Mouse (Mus musculus) forebrain, embryonic 13.5 days (tissue): ENCODE measurements around the gene Prkar2b. TPM values are rescaled to one million over a fixed set of nuclear protein-coding genes. Genes with fewer than 3 reads are reported as not detected.

Experiments
- ATAC-seq: fragments of 200-750 bp; cut with Nextera tagmentation; 2 replicates; pipeline ENCODE4 v1.8.0; 2017
- H3K27ac ChIP-seq: fragments of 300-500 bp; sonication (generic); 2 replicates; pipeline ENCODE4 v1.5.1; 2015; ENCODE audit warnings: inconsistent platforms, mild to moderate bottlenecking, moderate library complexity
- H3K27me3 ChIP-seq: fragments of 300-500 bp; sonication (generic); 2 replicates; pipeline ENCODE4 v1.6.1; 2015; ENCODE audit warnings: mild to moderate bottlenecking, inconsistent platforms
- H3K36me3 ChIP-seq: fragments of 300-500 bp; sonication (generic); 2 replicates; pipeline ENCODE4 v1.6.1; 2015; ENCODE audit warnings: mild to moderate bottlenecking, inconsistent platforms; ENCODE audit not compliant: poor library complexity, severe bottlenecking
- H3K4me1 ChIP-seq: fragments of 300-500 bp; sonication (generic); 2 replicates; pipeline ENCODE4 v1.6.1; 2015; ENCODE audit warnings: inconsistent platforms
- H3K4me2 ChIP-seq: fragments of 300-500 bp; sonication (generic); 2 replicates; pipeline ENCODE4 v1.6.1; 2015; ENCODE audit warnings: inconsistent platforms, mild to moderate bottlenecking, moderate library complexity
- H3K4me3 ChIP-seq: fragments of 300-500 bp; sonication (generic); 2 replicates; pipeline ENCODE4 v1.5.1; 2015; ENCODE audit warnings: mild to moderate bottlenecking, inconsistent platforms
- H3K9ac ChIP-seq: fragments of 300-500 bp; sonication (generic); 2 replicates; pipeline ENCODE4 v1.6.1; 2015; ENCODE audit warnings: mild to moderate bottlenecking, inconsistent platforms
- H3K9me3 ChIP-seq: fragments of 300-500 bp; sonication (generic); replicated peaks from 2 replicates; pipeline ENCODE4 v1.6.1; 2016; ENCODE audit warnings: inconsistent platforms
- WGBS: fragments of 180-500 bp; shearing (Covaris S2); methylation state at CpG from one replicate; pipeline ENCODE4 v1.1.7; 2015; 5-methylcytosine and 5-hydroxymethylcytosine counted together
- polyA plus RNA-seq: library from polyadenylated mRNA; unstranded; fragments of >200 nt; fragmentation: Nextera tagmentation; extraction: Ambion mirVana; gene quantifications from 2 replicates; pipeline ENCODE4 v1.2.1, GENCODE M21; 2015

Prkar2b gene
- polyA plus RNA-seq, 1 experiment from 2014 or later, result 65.4 TPM

GRCm38 (mm10) chr12:32006391-32006929, 54.6 kb downstream of the Prkar2b start:
- Histone ChIP-seq H3K27ac (no peak overlapping the region), H3K4me1 (no peaks in the 10 kb centered on the region), H3K27me3 (no peaks in the 10 kb centered on the region), H3K36me3 (0 out of 2 replicates have a peak, but pooled peaks cover 4% of the 10 kb centered on the region), H3K9me3 (no peaks in the 10 kb centered on the region; the same call in 1 of the 2 replicates), H3K4me3 (no peak overlapping the region), H3K9ac (no peak overlapping the region), H3K4me2 (no peak overlapping the region)
- 94% methylated on average over 10 of the region's 10 CpGs for WGBS
- ATAC-seq, result no peak

GRCm38 (mm10) chr12:32000464-32000863, 60.6 kb downstream of the Prkar2b start:
- H3K4me1 ChIP-seq, result peaks cover 15% of the 10 kb centered on the region; the same call in 1 of the 2 replicates
- no peak overlapping the region for H3K4me3 ChIP-seq
- no peak for ATAC-seq
- no peaks in the 10 kb centered on the region for H3K36me3 ChIP-seq
- WGBS, result 89% methylated on average over 7 of the region's 7 CpGs
- H3K27ac ChIP-seq, result no peak overlapping the region
- no peak overlapping the region for H3K9ac ChIP-seq
- H3K4me2 ChIP-seq, result no peak overlapping the region
- no peaks in the 10 kb centered on the region; the same call in 1 of the 2 replicates for H3K9me3 ChIP-seq
- no peaks in the 10 kb centered on the region for H3K27me3 ChIP-seq

- ATAC-seq, result peak; percentile 75; the same call in 1 of the 2 replicates
- no peak overlapping the region for H3K9ac ChIP-seq
- H3K36me3 ChIP-seq, result no peaks in the 10 kb centered on the region
- H3K27ac ChIP-seq, result no peak overlapping the region
- no peak overlapping the region for H3K4me3 ChIP-seq
- WGBS, result 85% methylated on average over 5 of the region's 5 CpGs
- H3K4me1 ChIP-seq, result peaks cover 15% of the 10 kb centered on the region; the same call in 1 of the 2 replicates
- no peaks in the 10 kb centered on the region for H3K27me3 ChIP-seq
- H3K4me2 ChIP-seq, result no peak overlapping the region
- H3K9me3 ChIP-seq, result no peaks in the 10 kb centered on the region
Observed at GRCm38 (mm10) chr12:31998706-31999105, 62.4 kb downstream of the Prkar2b start.

- H3K27me3 ChIP-seq, result no peaks in the 10 kb centered on the region
- no peak overlapping the region for H3K4me3 ChIP-seq
- 67% methylated on average over 3 of the region's 3 CpGs for WGBS
- H3K9me3 ChIP-seq, result no peaks in the 10 kb centered on the region
- ATAC-seq, result no peak
- H3K4me2 ChIP-seq, result no peak overlapping the region
- peaks cover 4% of the 10 kb centered on the region; the same call in 1 of the 2 replicates for H3K36me3 ChIP-seq
- H3K9ac ChIP-seq, result no peak overlapping the region
- no peak overlapping the region for H3K27ac ChIP-seq
- peaks cover 15% of the 10 kb centered on the region; the same call in 1 of the 2 replicates for H3K4me1 ChIP-seq
Observed at GRCm38 (mm10) chr12:31997328-31997878, 63.7 kb downstream of the Prkar2b start.

GRCm38 (mm10) chr12:31996877-31997276, 64.2 kb downstream of the Prkar2b start:
- peaks cover 6% of the 10 kb centered on the region; the same call in 1 of the 2 replicates for H3K36me3 ChIP-seq
- H3K4me1 ChIP-seq, result peaks cover 15% of the 10 kb centered on the region; the same call in 1 of the 2 replicates
- 84% methylated on average over 5 of the region's 5 CpGs for WGBS
- H3K27ac ChIP-seq, result no peak overlapping the region
- H3K4me3 ChIP-seq, result no peak overlapping the region
- no peaks in the 10 kb centered on the region for H3K27me3 ChIP-seq
- no peaks in the 10 kb centered on the region for H3K9me3 ChIP-seq
- H3K4me2 ChIP-seq, result no peak overlapping the region
- ATAC-seq, result no peak
- H3K9ac ChIP-seq, result no peak overlapping the region

GRCm38 (mm10) chr12:31990575-31990974, 70.5 kb downstream of the Prkar2b start:
- Histone ChIP-seq H3K27ac (no peak overlapping the region), H3K9me3 (no peaks in the 10 kb centered on the region), H3K36me3 (peaks cover 17% of the 10 kb centered on the region; the same call in 1 of the 2 replicates), H3K27me3 (no peaks in the 10 kb centered on the region), H3K4me3 (no peak overlapping the region), H3K4me2 (no peak overlapping the region), H3K4me1 (no peaks in the 10 kb centered on the region), H3K9ac (no peak overlapping the region)
- 88% methylated on average over 4 of the region's 4 CpGs for WGBS
- no peak for ATAC-seq

GRCm38 (mm10) chr12:31989726-31990125, 71.4 kb downstream of the Prkar2b start:
- Histone ChIP-seq H3K4me1 (peaks cover 6% of the 10 kb centered on the region), H3K4me3 (no peak overlapping the region), H3K9me3 (no peaks in the 10 kb centered on the region), H3K9ac (no peak overlapping the region), H3K27me3 (no peaks in the 10 kb centered on the region), H3K4me2 (no peak overlapping the region), H3K36me3 (peaks cover 17% of the 10 kb centered on the region; the same call in 1 of the 2 replicates), H3K27ac (no peak overlapping the region)
- no peak for ATAC-seq

- no peak overlapping the region for H3K4me3 ChIP-seq
- H3K9me3 ChIP-seq, result no peaks in the 10 kb centered on the region
- H3K36me3 ChIP-seq, result peaks cover 11% of the 10 kb centered on the region; the same call in 1 of the 2 replicates
- 89% methylated on average over 2 of the region's 2 CpGs for WGBS
- no peaks in the 10 kb centered on the region for H3K27me3 ChIP-seq
- no peak overlapping the region for H3K4me2 ChIP-seq
- ATAC-seq, result no peak
- peaks cover 21% of the 10 kb centered on the region for H3K4me1 ChIP-seq
- H3K9ac ChIP-seq, result no peak overlapping the region
- H3K27ac ChIP-seq, result no peak overlapping the region
Observed at GRCm38 (mm10) chr12:31986463-31986862, 74.6 kb downstream of the Prkar2b start.

- Histone ChIP-seq H3K36me3 (peaks cover 11% of the 10 kb centered on the region; the same call in 1 of the 2 replicates), H3K4me3 (no peak overlapping the region), H3K4me1 (peaks cover 21% of the 10 kb centered on the region), H3K9me3 (no peaks in the 10 kb centered on the region), H3K27ac (no peak overlapping the region), H3K4me2 (no peak overlapping the region), H3K9ac (no peak overlapping the region), H3K27me3 (no peaks in the 10 kb centered on the region)
- no peak for ATAC-seq
- WGBS, result 86% methylated on average over 6 of the region's 6 CpGs
Observed at GRCm38 (mm10) chr12:31985738-31986137, 75.4 kb downstream of the Prkar2b start.

GRCm38 (mm10) chr12:31984664-31985063, 76.4 kb downstream of the Prkar2b start:
- no peak overlapping the region for H3K4me2 ChIP-seq
- 69% methylated on average over 12 of the region's 12 CpGs for WGBS
- H3K36me3 ChIP-seq, result 0 out of 2 replicates have a peak, but pooled peaks cover 11% of the 10 kb centered on the region
- H3K27me3 ChIP-seq, result no peaks in the 10 kb centered on the region
- no peak overlapping the region for H3K9ac ChIP-seq
- H3K4me1 ChIP-seq, result peaks cover 21% of the 10 kb centered on the region
- ATAC-seq, result no peak
- peak overlapping the region; percentile 62; the same call in 1 of the 2 replicates for H3K27ac ChIP-seq
- no peaks in the 10 kb centered on the region for H3K9me3 ChIP-seq
- H3K4me3 ChIP-seq, result no peak overlapping the region

GRCm38 (mm10) chr12:31984206-31984605, 76.9 kb downstream of the Prkar2b start:
- H3K4me3 ChIP-seq, result no peak overlapping the region
- no peak overlapping the region for H3K9ac ChIP-seq
- H3K9me3 ChIP-seq, result no peaks in the 10 kb centered on the region
- H3K27ac ChIP-seq, result peak overlapping the region; percentile 62
- peaks cover 21% of the 10 kb centered on the region for H3K4me1 ChIP-seq
- 33% methylated on average over 2 of the region's 2 CpGs for WGBS
- H3K27me3 ChIP-seq, result no peaks in the 10 kb centered on the region
- H3K4me2 ChIP-seq, result no peak overlapping the region
- H3K36me3 ChIP-seq, result 0 out of 2 replicates have a peak, but pooled peaks cover 11% of the 10 kb centered on the region
- peak; percentile 53 for ATAC-seq

- H3K4me3 ChIP-seq, result no peak overlapping the region
- H3K9ac ChIP-seq, result no peak overlapping the region
- H3K36me3 ChIP-seq, result 0 out of 2 replicates have a peak, but pooled peaks cover 11% of the 10 kb centered on the region
- no peaks in the 10 kb centered on the region for H3K27me3 ChIP-seq
- peaks cover 21% of the 10 kb centered on the region for H3K4me1 ChIP-seq
- no peaks in the 10 kb centered on the region for H3K9me3 ChIP-seq
- peak; percentile 72 for ATAC-seq
- 43% methylated on average over 6 of the region's 6 CpGs for WGBS
- H3K4me2 ChIP-seq, result no peak overlapping the region
- H3K27ac ChIP-seq, result peak overlapping the region; percentile 31; the same call in 1 of the 2 replicates
Observed at GRCm38 (mm10) chr12:31983769-31984168, 77.3 kb downstream of the Prkar2b start.
